Mouse (Mus musculus) thymus, adult 2 months (tissue): ENCODE measurements around the gene Pigx. TPM values are rescaled to one million over a fixed set of nuclear protein-coding genes. Genes with fewer than 3 reads are reported as not detected.
A peak's percentile ranks its signal among the peaks of the same experiment; 100 is the strongest.

ENCODE experiments used
- DNase-seq: peaks from one replicate; pipeline ENCODE4 v3.0.0; 2021
- H3K27ac ChIP-seq: fragments of 200-500 bp; 2 replicates; pipeline ENCODE4 v1.5.1; 2012; ENCODE audit warnings: low read length, control low read depth; ENCODE audit not compliant: control insufficient read depth, insufficient read depth
- H3K27me3 ChIP-seq: fragments of 200-500 bp; 2 replicates; pipeline ENCODE4 v1.6.1; 2012; ENCODE audit warnings: mild to moderate bottlenecking, low read length, moderate library complexity, mixed read lengths; ENCODE audit not compliant: control insufficient read depth, insufficient read depth
- H3K36me3 ChIP-seq: fragments of 200-500 bp; 2 replicates; pipeline ENCODE4 v1.6.1; 2012; ENCODE audit warnings: mild to moderate bottlenecking, low read length, moderate library complexity; ENCODE audit not compliant: control insufficient read depth, insufficient read depth
- H3K4me1 ChIP-seq: fragments of 200-500 bp; replicated peaks from 2 replicates; pipeline ENCODE4 v1.6.1; 2012; ENCODE audit warnings: low read length; ENCODE audit not compliant: control insufficient read depth, insufficient read depth
- H3K4me3 ChIP-seq: fragments of 200-500 bp; 2 replicates; pipeline ENCODE4 v1.5.1; 2012; ENCODE audit warnings: mild to moderate bottlenecking, low read length, control low read depth, moderate library complexity; ENCODE audit not compliant: control insufficient read depth, insufficient read depth
- CTCF ChIP-seq: fragments of 200-500 bp; IDR thresholded peaks from 2 replicates; pipeline ENCODE4 v1.5.1; 2012; ENCODE audit warnings: mild to moderate bottlenecking, control low read depth, low read length, moderate library complexity, borderline replicate concordance; ENCODE audit not compliant: control insufficient read depth, poor library complexity, insufficient read depth; ENCODE audit errors: extremely low read depth
- POLR2A ChIP-seq: fragments of 200-500 bp; IDR thresholded peaks from 2 replicates; pipeline ENCODE4 v1.6.1; 2012; ENCODE audit warnings: mild to moderate bottlenecking, low read length, control low read depth, moderate library complexity; ENCODE audit not compliant: control insufficient read depth, poor library complexity, insufficient read depth; ENCODE audit errors: extremely low read depth
- WGBS: fragments of 180-500 bp; shearing (Covaris S2); methylation state at CpG from one replicate; pipeline ENCODE4 v1.1.7; 2018; 5-methylcytosine and 5-hydroxymethylcytosine counted together
- polyA plus RNA-seq: library from polyadenylated mRNA; depleted of rRNA; stranded (reverse); fragments of >200 nt; gene quantifications from 2 replicates; pipeline ENCODE4 v1.2.3, GENCODE M21; 2012

Gene Pigx
- polyA plus RNA-seq, 1 experiment = 89.5 TPM

DNA sequence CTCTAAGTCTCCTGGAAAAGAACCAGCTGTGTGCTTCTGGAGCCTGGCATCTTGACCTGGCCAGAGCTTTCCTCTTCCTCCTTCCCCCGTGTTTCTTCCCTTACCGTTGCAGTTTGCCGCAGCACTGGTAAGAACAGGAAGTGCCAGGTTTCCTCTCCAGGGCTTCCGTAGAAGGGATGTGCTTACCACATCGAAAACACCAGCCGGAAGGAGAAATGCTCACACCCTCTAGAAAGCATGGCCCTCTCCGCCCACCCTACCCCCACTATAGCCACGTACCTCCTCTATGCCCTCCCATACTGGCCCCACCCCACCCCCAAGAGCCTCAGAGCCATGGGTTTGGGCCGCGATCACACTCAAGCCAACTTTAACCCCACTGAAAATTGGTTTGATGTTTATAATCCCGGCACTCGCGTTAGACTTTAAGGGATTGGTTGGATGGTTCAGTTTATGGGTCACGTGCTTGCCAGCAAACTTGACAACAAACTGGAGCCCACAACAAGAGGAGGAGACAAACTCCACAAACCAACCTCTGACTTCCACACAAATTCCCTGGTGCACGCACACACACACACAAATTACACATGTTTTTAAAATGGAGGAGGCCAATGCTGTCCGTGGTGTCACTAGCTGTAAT, 30.8 kb upstream of the Pigx start:
- H3K4me1 ChIP-seq = peaks cover 21% of the 10 kb centered on the region
- peak overlapping the region; percentile 63 for H3K4me3 ChIP-seq
- DNase-seq = peak; percentile 78
- peak overlapping the region; percentile 90 for H3K27ac ChIP-seq
- 10% methylated on average over 16 of the region's 16 CpGs for WGBS
- no peaks in the 10 kb centered on the region for H3K27me3 ChIP-seq
- TF ChIP-seq CTCF (no peak), POLR2A (peak; percentile 74)
- no peaks in the 10 kb centered on the region for H3K36me3 ChIP-seq

DNA sequence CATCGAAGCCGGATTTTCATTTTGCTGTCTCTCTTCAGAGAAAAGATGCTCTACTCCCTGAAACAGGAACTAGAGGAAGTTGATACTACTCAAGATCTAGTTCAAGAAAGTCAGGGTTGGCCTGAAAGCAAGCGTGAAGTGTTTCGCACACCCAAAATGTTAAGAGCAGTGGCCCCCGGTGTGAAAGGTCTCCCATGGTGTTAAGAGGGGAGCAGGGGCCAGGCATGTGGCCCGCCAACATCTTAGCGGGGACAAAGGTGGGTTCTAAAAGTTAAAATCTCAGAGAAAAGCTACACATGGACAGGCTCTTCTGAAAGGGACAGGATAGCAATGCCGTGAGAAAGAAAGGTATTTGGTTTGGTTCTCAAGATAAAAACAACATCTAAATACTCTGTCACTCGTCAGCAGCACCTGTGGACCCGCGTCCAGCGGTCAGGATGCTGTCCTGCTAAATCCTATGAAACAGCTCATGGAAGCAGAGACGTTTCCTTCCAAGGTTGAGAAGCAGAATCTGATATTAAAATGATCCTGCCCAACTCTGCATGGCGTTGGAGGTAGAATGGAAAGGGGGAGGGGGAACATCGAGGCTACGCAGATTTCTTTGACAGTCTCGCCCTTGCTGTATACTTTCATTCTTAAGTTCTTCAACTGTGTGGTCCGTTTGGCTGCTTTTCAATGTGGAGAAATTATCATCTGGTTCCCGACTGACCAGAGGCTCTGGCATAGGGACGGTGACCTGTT, 30.1 kb upstream of the Pigx start:
- H3K36me3 ChIP-seq = no peaks in the 10 kb centered on the region
- no peak for DNase-seq
- peaks cover 21% of the 10 kb centered on the region for H3K4me1 ChIP-seq
- H3K27ac ChIP-seq = peak overlapping the region; percentile 90
- H3K4me3 ChIP-seq = peak overlapping the region; percentile 63
- 15% methylated on average over 20 of the region's 20 CpGs for WGBS
- TF ChIP-seq POLR2A (no peak), CTCF (no peak)
- no peaks in the 10 kb centered on the region for H3K27me3 ChIP-seq

DNA sequence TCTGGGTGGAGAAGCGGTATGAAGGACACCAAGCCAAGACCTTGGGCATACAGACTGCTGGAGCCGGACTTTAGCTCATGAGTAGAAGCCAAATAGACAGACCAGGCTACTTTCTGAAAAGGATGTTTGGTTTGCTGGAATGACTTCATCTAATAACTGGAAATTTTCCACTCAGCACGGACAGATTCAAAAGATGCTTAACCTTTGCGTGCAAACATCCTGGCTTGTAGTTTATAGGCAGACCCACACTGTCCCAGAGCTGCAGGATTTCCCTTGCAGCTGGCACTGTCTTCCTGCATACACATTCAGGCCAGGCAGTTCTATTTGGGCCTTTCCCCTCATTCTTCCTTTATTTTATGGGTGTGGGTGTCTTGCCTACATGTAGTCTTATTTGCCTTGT, 27.5 kb upstream of the Pigx start:
- H3K27me3 ChIP-seq = no peaks in the 10 kb centered on the region
- TF ChIP-seq CTCF (no peak), POLR2A (no peak)
- peaks cover 21% of the 10 kb centered on the region for H3K4me1 ChIP-seq
- no peak overlapping the region for H3K4me3 ChIP-seq
- H3K36me3 ChIP-seq = no peaks in the 10 kb centered on the region
- 66% methylated on average over 4 of the region's 4 CpGs for WGBS
- H3K27ac ChIP-seq = no peak overlapping the region
- DNase-seq = no peak

DNA sequence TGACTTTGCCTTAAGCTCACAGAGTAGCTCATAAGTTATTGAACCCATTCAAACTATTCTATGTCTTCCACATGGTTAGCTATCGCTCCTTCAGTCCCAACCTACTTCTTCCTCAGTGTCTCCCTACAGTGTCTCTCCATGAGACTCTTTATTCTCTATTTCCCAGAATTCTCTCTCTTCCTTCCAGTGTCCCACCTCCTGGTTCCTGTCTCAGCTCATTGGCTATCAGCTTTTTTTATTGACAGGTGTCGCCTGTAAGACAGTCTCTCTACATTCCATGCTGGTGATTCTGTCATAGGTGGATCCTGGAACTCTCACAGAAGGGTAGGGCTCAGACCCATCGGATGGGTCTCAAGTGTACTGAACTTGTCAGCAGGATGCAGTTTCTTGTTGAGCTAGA, 25.8 kb upstream of the Pigx start:
- WGBS = 96% methylated on average over 3 of the region's 3 CpGs
- H3K27me3 ChIP-seq = no peaks in the 10 kb centered on the region
- H3K4me3 ChIP-seq = no peak overlapping the region
- TF ChIP-seq POLR2A (no peak), CTCF (no peak)
- no peaks in the 10 kb centered on the region for H3K36me3 ChIP-seq
- H3K4me1 ChIP-seq = peaks cover 16% of the 10 kb centered on the region
- no peak for DNase-seq
- no peak overlapping the region for H3K27ac ChIP-seq

DNA sequence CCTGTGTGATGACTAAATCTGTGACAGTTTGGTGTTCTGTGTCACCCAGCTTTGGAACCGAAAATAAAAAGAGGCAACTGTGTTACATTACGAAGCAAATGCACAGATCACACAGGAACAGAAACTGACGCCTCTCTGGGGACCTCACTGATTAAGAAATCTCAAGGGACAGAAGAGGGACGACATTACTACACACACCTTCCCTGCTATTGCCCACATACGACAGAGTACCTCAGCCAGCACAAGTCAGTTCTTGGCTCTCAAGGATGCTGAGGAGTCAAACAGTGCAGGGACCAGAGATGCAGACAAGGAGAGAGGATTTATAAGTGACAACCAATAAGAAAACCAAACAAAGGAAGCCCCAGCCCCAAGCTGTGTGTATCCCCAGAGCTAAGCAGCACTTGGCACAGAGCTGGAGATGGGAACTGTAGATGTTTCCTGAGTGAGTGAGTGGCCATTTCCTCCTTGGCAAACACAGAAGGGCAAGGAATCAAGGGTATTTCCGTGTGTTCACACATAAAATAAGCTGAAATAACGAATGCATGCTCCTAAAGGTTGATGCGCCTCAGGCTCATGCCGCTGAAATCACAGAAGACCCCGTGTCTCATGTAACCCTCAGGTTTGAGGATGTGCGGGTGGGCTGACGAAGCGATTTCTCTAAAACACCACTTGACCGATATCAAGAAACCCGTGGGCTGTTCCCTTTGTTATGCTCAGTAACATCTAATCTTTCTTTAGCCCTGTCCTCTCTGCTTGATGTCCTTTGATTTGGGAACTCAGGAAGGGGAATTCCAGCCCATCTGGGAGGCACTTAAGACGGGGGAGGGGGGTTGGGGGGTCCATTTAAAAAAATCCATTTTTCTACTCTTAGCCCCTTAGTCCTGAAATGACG, 25.1 kb upstream of the Pigx start:
- Histone ChIP-seq H3K36me3 (no peaks in the 10 kb centered on the region), H3K27ac (no peak overlapping the region), H3K27me3 (no peaks in the 10 kb centered on the region), H3K4me3 (no peak overlapping the region), H3K4me1 (peaks cover 13% of the 10 kb centered on the region)
- 73% methylated on average over 17 of the region's 17 CpGs for WGBS
- no peak for DNase-seq
- TF ChIP-seq CTCF (no peak), POLR2A (no peak)

DNA sequence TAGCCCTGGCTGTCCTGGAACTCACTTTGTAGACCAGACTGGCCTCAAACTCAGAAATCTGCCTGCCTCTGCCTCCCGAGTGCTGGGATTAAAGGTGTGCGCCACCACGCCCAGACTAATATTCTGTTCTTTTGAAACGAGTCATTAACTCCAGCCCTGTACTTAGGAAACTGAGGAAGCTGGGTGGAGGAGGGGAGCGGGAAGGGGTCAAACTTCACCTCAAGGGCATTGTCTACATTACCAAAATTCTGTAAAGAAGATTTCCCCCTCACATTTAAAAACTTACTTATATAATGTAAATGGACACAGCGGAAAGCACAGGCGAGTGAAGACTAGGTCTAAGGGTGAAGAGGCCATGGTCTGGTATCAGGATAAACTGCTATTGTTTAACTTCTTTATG, 24.5 kb upstream of the Pigx start:
- Histone ChIP-seq H3K27ac (no peak overlapping the region), H3K27me3 (no peaks in the 10 kb centered on the region), H3K4me3 (no peak overlapping the region), H3K36me3 (no peaks in the 10 kb centered on the region), H3K4me1 (peaks cover 7% of the 10 kb centered on the region)
- TF ChIP-seq POLR2A (no peak), CTCF (no peak)
- DNase-seq = no peak
- 96% methylated on average over 7 of the region's 7 CpGs for WGBS
